Mouse (Mus musculus) heart, postnatal 36 days (tissue): ENCODE measurements at regions not wholly inside any gene's neighbourhood (a gene's known extent, or its start where the extent isn't known, plus 50 kb on each side); places are given as distances from the start of the nearest gene placed in this dataset.
"Not testable (repeated sequence)": the region's sequence is repeated elsewhere in the genome, so short reads cannot be mapped to it uniquely, and the experiment has no call there.

Experiments used
- DNase-seq, 2 experiments: peaks; one replicate each; pipeline ENCODE4 v3.0.0; 2021 to 2022
- intact Hi-C: fragments of 180-260 bp; cut with DNase I; formaldehyde crosslinking; loops from one replicate; pipeline ENCODE4 v1.15.1; 2025

- intact Hi-C loops: no loop called here
- no peak for DNase-seq
Observed at GRCm38 (mm10) chr5:77826063-77826462, 418.2 kb upstream of the Igfbp7 start.

DNA sequence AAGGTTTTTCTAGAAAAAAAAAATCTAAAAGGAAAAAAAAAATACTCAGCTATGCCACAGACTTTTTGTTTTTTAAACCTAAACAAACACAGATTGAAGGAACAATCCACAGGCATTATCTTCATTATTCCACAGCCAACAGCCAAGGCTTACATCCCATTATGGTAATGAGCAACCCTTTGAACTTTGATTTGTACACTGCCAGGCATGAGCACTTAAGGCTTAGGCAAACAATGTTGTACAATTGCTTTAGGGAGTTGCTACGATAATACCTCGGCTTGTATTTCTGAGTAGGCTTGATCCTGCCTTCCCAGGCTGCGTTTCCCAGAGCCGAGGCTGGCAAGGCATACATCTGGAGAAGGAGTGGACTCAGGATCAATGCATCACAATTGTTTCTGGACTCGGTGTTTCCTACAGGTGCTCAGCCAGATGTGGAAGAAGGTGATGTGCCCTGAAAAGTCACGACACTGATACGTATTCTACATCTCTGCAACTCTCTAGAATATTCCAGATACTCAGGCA is 409.0 kb upstream of the Igfbp7 start:
- DNase-seq: no peak
- intact Hi-C loops: no loop called here

- DNase-seq: no peak
- intact Hi-C loops: loop anchor here (5.0 to 10.0 kb wide), 2 partner anchors 348 to 455 kb away; no protein-coding TSS in a partner anchor
Observed at GRCm38 (mm10) chr5:77809844-77810243, 402.0 kb upstream of the Igfbp7 start.

DNA sequence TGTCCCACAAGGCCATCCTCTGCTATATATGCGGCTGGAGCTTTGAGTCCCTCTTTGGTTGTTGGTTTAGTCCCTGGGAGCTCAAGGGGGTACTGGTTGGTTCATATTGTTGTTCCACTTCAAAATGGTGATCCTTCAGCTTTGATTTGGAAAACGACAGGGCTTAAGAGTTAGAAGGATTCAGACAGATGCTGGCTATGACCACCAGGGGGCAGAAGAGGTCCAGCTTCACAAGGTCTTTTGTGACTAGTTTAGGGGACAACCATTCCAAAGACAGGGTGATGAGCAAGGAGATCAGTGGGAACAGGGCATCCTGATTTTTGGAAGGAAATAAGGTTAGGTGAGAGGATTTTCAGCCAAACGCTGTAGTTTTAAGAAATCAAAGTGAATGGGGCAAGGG is 399.9 kb upstream of the Igfbp7 start:
- DNase-seq: peak; percentile 30 to 39
- intact Hi-C loops: loop anchor here (5.0 to 10.0 kb wide), 2 partner anchors 345 to 453 kb away; no protein-coding TSS in a partner anchor

GRCm38 (mm10) chr5:77806334-77807157 is 398.7 kb upstream of the Igfbp7 start:
- intact Hi-C loops: loop anchor here (5.0 to 10.0 kb wide), 2 partner anchors 344 to 452 kb away; no protein-coding TSS in a partner anchor
- no peak for DNase-seq

GRCm38 (mm10) chr5:77805796-77806195 is 398.0 kb upstream of the Igfbp7 start:
- no peak for DNase-seq
- intact Hi-C loops: loop anchor here (5.0 to 10.0 kb wide), 2 partner anchors 343 to 451 kb away; no protein-coding TSS in a partner anchor

- intact Hi-C loops: loop anchor here (5.0 to 10.0 kb wide), 2 partner anchors 343 to 451 kb away; no protein-coding TSS in a partner anchor
- DNase-seq: no peak
Observed at GRCm38 (mm10) chr5:77805303-77805702, 397.5 kb upstream of the Igfbp7 start.

DNA sequence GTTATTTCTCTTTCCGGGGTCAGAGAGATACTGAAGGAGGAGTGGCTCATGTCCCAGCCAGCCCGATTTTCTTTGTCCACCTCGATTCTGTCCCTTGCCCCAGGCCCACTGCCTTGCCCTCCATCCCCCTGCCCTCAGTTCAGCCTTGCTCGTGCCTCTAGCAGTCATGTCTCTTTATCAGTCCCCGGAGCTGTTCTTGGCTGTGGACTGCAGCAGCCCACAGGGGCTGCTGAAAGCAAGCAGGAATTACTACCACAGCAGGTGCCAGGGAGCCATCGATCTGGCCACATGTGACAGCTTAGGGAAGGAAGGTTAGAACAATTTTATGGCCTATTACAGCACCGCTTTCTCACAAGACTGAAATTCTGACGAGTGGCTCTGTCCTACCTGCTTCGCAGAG is 396.3 kb upstream of the Igfbp7 start:
- DNase-seq: no peak
- intact Hi-C loops: loop anchor here (10.0 kb wide), 1 partner anchor 449 kb away; no protein-coding TSS in a partner anchor

DNA sequence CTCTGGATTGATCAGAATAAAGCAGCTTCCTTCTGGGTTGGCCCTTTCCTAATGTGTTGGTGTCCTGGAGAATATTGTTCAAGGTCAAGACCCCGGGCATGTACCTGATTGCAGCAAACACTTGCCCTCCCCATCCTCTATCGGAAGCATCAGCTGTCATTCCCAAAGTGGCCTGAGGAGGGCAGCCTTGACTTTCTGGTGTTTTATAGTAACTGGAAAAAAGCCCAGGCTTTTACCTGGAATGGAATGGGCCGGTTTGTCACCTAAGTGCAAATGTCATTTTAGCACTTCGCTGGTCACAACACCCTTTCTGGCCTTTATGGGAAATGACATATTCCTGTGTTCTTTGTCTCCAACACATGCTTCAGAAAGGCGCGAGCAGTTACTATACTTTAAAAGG is 395.7 kb upstream of the Igfbp7 start:
- DNase-seq: peak; percentile 5 to 52
- intact Hi-C loops: loop anchor here (10.0 kb wide), 1 partner anchor 449 kb away; no protein-coding TSS in a partner anchor

GRCm38 (mm10) chr5:77796960-77797359 is 389.1 kb upstream of the Igfbp7 start:
- intact Hi-C loops: no loop called here
- no peak for DNase-seq

GRCm38 (mm10) chr5:77795766-77796165 is 387.9 kb upstream of the Igfbp7 start:
- intact Hi-C loops: no loop called here

GRCm38 (mm10) chr5:77783953-77784352 is 376.1 kb upstream of the Igfbp7 start:
- intact Hi-C loops: no loop called here
- DNase-seq: no peak

More at GRCm38 (mm10) chr5:77795766-77796165, 387.9 kb upstream of the Igfbp7 start:
- no peak for DNase-seq

DNA sequence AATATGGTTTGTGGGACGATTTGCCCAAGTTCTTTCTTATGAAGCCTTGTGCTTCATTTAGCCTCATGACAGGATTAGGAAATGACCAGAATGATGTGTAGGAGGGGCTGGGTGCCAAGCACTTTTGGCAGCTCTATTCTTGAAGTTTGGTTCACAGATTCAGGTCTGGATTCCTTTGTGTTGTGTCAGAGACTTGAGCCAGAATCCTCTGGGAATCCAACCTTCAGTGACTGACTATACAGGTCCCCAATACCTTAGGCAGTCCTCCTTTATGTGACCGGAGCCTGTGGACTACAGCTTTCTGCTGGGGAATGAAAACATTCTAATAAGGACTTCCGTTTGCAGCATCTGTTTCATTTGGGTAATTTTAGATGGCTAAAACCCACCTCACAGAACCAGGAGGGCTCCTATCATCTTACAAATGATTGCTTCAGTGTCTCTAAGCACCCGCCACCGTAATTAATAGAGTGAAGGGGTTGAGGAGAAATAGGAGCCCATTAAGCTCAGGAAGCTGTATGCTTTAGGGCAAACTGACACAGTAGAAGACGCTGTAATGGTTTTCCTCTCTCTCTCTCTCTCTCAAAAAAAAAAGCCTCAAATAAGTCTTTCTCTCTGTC is 354.7 kb upstream of the Igfbp7 start:
- DNase-seq: no peak
- intact Hi-C loops: no loop called here

DNA sequence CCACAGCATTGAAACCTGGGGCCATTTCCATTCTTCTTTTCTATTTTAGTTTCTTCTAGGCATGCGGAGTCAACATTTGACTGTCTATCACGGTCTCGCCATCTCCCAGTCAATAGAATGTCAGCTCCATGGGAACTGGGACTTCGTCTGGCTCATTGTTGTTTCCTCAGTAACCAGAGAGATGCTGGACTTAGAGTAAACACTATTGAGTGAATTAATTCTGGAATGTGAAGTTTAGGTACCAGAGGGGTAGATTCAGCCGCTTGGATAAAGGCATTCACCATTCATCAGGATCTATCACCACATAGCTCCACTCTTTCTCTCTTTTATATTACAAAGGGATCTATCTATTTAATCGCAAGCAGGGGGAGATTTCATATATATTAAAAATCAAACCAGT is 354.2 kb upstream of the Igfbp7 start:
- DNase-seq: no peak
- intact Hi-C loops: no loop called here

DNA sequence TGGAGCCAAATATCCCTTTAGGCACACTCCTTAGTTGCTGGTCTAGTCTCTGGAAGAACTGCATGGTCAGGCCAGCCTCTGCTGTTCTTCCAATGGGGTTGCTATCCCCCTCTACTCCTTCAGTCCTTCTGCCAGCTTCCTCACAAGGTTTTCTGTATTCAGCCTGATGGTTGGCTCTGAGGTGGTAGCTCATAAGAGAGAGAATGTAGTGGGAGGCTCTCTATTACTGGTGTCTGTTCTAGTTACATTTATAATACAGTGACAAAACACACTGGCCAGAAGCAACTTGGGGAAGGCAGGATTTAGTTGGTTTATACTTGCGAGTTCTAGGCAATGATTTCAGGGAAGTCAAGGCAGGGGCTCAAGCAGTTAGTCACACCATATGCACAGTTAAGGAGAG is 341.1 kb upstream of the Igfbp7 start:
- intact Hi-C loops: no loop called here

GRCm38 (mm10) chr5:77746604-77747003 is 338.8 kb upstream of the Igfbp7 start:
- no peak for DNase-seq
- intact Hi-C loops: no loop called here

More for the DNA sequence above, 341.1 kb upstream of the Igfbp7 start:
- DNase-seq: no peak

- intact Hi-C loops: no loop called here
- DNase-seq: no peak
Observed at GRCm38 (mm10) chr5:77743467-77743866, 335.6 kb upstream of the Igfbp7 start.

GRCm38 (mm10) chr5:77730286-77730685 is 322.4 kb upstream of the Igfbp7 start:
- intact Hi-C loops, DNase-seq: not testable (repeated sequence)

DNA sequence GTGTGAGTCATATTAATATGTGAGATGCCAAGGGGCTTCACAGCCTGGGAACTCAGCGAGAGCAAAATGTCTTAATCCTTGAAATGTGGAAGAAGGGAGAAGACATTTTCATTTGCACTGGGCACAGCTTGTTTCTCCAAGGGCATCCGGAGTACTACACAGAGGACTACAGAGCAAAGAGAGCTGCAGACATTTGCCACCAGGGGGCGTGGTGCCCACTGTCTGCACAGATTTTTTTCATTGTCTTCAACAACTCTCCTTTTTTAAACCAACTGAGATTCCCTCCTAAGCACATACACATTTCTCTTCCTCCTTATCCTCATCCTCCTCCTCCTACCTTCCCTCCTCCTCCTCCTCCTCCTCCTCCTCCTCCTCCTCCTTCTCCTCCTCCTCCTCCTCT is 273.8 kb upstream of the Igfbp7 start:
- intact Hi-C loops: no loop called here
- no peak for DNase-seq

GRCm38 (mm10) chr5:77672073-77672924 is 264.5 kb upstream of the Igfbp7 start:
- intact Hi-C loops: no loop called here
- no peak for DNase-seq
